Mouse (Mus musculus) neural tube, embryonic 15.5 days (tissue): ENCODE results near the gene Lrrc1. TPM values are rescaled to one million over a fixed set of nuclear protein-coding genes. Genes with fewer than 3 reads are reported as not detected.
A peak's percentile ranks its signal among the peaks of the same experiment; 100 is the strongest.

Experiments used
- ATAC-seq: fragments of 200-750 bp; cut with Nextera tagmentation; 2 replicates; pipeline ENCODE4 v1.8.0; 2017; ENCODE audit warnings: mild to moderate bottlenecking, moderate TSS enrichment, moderate library complexity; ENCODE audit not compliant: low FRiP score
- H3K27ac ChIP-seq: fragments of 300-500 bp; sonication (generic); replicated peaks from 2 replicates; pipeline ENCODE4 v1.5.1; 2015; ENCODE audit warnings: mild to moderate bottlenecking, inconsistent platforms
- H3K27me3 ChIP-seq: fragments of 300-500 bp; sonication (generic); replicated peaks from 2 replicates; pipeline ENCODE4 v1.6.1; 2015; ENCODE audit warnings: inconsistent platforms
- H3K36me3 ChIP-seq: fragments of 300-500 bp; sonication (generic); 2 replicates; pipeline ENCODE4 v1.6.1; 2015; ENCODE audit warnings: inconsistent platforms
- H3K4me1 ChIP-seq: fragments of 300-500 bp; sonication (generic); 2 replicates; pipeline ENCODE4 v1.6.1; 2015; ENCODE audit warnings: inconsistent platforms
- H3K4me2 ChIP-seq: fragments of 300-500 bp; sonication (generic); 2 replicates; pipeline ENCODE4 v1.6.1; 2015; ENCODE audit warnings: inconsistent platforms, mild to moderate bottlenecking, moderate library complexity
- H3K4me3 ChIP-seq: fragments of 300-500 bp; sonication (generic); replicated peaks from 2 replicates; pipeline ENCODE4 v1.5.1; 2015; ENCODE audit warnings: mild to moderate bottlenecking, inconsistent platforms
- H3K9ac ChIP-seq: fragments of 300-500 bp; sonication (generic); replicated peaks from 2 replicates; pipeline ENCODE4 v1.6.1; 2015; ENCODE audit warnings: mild to moderate bottlenecking, inconsistent platforms
- H3K9me3 ChIP-seq: fragments of 300-500 bp; sonication (generic); replicated peaks from 2 replicates; pipeline ENCODE4 v1.6.1; 2016; ENCODE audit warnings: inconsistent platforms
- WGBS: fragments of 180-500 bp; shearing (Covaris S2); methylation state at CpG from one replicate; pipeline ENCODE4 v1.1.7; 2015; ENCODE audit warnings: mixed read lengths; 5-methylcytosine and 5-hydroxymethylcytosine counted together
- microRNA-seq: library from miRNA; unstranded; fragments of <30 nt; microRNA quantifications from one replicate; pipeline ENCODE4, GENCODE M21; 2017
- polyA plus RNA-seq: library from polyadenylated mRNA; unstranded; fragments of >200 nt; fragmentation: Nextera tagmentation; extraction: Ambion mirVana; gene quantifications from 2 replicates; pipeline ENCODE4 v1.2.1, GENCODE M21; 2015

Lrrc1 gene
- polyA plus RNA-seq, 1 experiment from 2014 or later: 4.8 TPM

DNA sequence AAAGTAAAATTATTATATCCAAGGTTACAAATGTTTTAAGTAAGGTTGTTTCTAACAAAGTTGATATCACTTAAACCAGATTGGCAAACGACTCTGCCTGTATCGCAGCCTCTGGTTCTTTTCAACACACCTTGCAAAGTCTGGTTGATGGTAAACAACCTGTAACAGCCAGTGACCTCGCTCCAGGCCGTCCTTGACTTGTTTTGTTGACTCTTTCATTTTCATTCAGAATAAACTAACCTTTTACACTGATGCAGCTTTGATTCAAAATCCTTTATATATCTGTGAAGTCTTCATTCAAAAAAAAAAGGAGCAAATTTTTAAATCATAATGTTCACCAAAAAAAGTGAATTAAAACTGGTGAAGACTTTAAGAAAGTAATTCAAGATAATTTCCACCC is 147.6 kb downstream of the Lrrc1 start:
- no peak overlapping the region for H3K9ac ChIP-seq
- WGBS: 83% methylated on average over 4 of the region's 4 CpGs
- no peaks in the 10 kb centered on the region for H3K36me3 ChIP-seq
- H3K9me3 ChIP-seq: no peaks in the 10 kb centered on the region
- no peak overlapping the region for H3K4me3 ChIP-seq
- no peaks in the 10 kb centered on the region for H3K4me1 ChIP-seq
- no peak overlapping the region for H3K4me2 ChIP-seq
- no peaks in the 10 kb centered on the region for H3K27me3 ChIP-seq
- no peak for ATAC-seq
- no peak overlapping the region for H3K27ac ChIP-seq

DNA sequence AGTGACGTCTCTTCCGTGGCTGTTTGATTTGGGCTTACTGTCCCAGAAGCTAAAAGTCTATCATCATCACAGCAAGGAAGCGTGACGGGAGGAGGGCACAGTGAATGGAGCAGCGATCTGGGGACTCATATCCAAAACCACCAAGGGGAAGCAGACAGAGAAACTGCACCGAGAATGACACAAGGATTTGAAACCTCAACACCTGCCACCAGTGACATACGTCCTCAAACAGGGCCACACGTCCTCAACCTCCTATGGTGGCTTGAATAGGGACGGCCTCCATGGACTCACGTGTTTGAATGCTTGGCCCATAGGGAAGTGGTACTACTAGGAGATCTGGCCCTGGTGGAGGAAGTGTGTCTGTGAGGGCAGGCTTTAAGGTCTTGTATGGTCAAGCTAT is 153.4 kb downstream of the Lrrc1 start:
- ATAC-seq: no peak
- 87% methylated on average over 10 of the region's 10 CpGs for WGBS
- no peak overlapping the region for H3K9ac ChIP-seq
- no peaks in the 10 kb centered on the region for H3K36me3 ChIP-seq
- no peaks in the 10 kb centered on the region for H3K4me1 ChIP-seq
- H3K4me2 ChIP-seq: no peak overlapping the region
- H3K4me3 ChIP-seq: no peak overlapping the region
- no peak overlapping the region for H3K27ac ChIP-seq
- H3K9me3 ChIP-seq: no peaks in the 10 kb centered on the region
- no peaks in the 10 kb centered on the region for H3K27me3 ChIP-seq

DNA sequence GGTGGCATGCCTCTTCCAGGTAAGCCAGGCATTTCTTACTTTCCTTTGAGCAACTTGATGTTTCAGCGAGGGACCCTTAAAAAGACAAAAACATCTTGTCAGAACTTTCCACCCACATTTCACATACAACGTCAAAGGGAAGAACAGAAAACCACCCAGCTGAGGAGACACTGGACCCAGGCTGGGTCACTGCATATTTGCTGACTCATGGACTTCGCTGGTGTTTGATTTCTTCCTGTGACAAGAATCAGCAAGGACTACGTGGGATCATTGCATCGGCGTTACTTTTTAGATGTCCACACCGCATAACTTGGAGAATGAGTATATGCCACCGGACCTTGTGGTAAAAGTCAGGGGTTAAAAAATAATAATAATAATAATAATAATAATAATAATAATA is 155.7 kb downstream of the Lrrc1 start:
- Histone ChIP-seq H3K27ac (no peak overlapping the region), H3K27me3 (no peaks in the 10 kb centered on the region), H3K9ac (no peak overlapping the region), H3K4me3 (no peak overlapping the region), H3K9me3 (no peaks in the 10 kb centered on the region), H3K4me2 (no peak overlapping the region), H3K4me1 (0 out of 2 replicates have a peak, but pooled peaks cover 6% of the 10 kb centered on the region), H3K36me3 (no peaks in the 10 kb centered on the region)
- 95% methylated on average over 8 of the region's 8 CpGs for WGBS
- ATAC-seq: no peak

DNA sequence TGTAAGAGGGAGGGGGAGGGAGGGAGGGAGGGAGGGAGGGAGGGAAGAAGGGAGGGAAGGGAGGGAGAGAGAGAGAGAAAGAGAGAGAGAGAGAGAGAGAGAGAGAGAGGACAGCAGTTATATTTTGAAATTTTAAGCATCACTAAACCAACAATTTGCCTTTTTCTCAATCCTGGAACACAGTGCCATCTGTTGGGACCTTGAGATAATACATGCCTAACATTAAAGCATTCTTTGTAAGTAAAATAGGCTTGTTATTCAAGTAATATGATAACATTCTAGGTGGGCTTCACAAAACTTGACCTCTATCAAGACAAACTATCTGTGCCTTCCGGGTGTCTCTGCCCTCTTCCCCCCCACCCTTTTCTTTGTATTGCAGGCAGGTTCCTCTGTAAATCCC is 157.9 kb downstream of the Lrrc1 start:
- Histone ChIP-seq H3K4me2 (no peak overlapping the region), H3K36me3 (no peaks in the 10 kb centered on the region), H3K4me1 (0 out of 2 replicates have a peak, but pooled peaks cover 6% of the 10 kb centered on the region), H3K9ac (no peak overlapping the region), H3K27ac (no peak overlapping the region), H3K4me3 (no peak overlapping the region), H3K9me3 (no peaks in the 10 kb centered on the region), H3K27me3 (no peaks in the 10 kb centered on the region)
- ATAC-seq: no peak
- 59% methylated on average over 1 of the region's 1 CpGs for WGBS

DNA sequence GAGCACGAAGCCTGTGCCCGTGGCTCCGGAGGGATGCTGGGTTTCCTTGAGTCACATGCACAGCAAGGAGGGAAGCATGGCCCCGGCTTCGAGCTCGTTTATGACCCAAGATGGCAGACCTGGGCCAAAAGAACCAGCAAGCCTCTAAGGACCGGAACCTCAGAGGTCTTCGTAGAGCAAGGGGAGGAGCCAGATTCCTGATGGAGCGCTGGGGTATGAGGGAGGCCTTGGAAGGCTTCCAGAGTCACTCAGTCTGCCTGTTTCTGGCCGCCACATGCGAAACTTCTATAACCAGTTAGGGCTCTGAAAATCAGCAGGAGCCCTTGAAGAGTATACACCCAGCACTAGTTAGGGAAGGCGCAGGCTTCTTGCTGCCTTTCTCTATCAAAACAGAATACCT is 159.1 kb downstream of the Lrrc1 start:
- Histone ChIP-seq H3K9ac (no peak overlapping the region), H3K9me3 (no peaks in the 10 kb centered on the region), H3K4me1 (0 out of 2 replicates have a peak, but pooled peaks cover 6% of the 10 kb centered on the region), H3K4me2 (peak overlapping the region; percentile 22; the same call in 1 of the 2 replicates), H3K36me3 (no peaks in the 10 kb centered on the region), H3K27ac (no peak overlapping the region), H3K27me3 (0 out of 2 replicates have a peak, but pooled peaks cover 2% of the 10 kb centered on the region), H3K4me3 (no peak overlapping the region)
- WGBS: 72% methylated on average over 12 of the region's 12 CpGs
- no peak for ATAC-seq

DNA sequence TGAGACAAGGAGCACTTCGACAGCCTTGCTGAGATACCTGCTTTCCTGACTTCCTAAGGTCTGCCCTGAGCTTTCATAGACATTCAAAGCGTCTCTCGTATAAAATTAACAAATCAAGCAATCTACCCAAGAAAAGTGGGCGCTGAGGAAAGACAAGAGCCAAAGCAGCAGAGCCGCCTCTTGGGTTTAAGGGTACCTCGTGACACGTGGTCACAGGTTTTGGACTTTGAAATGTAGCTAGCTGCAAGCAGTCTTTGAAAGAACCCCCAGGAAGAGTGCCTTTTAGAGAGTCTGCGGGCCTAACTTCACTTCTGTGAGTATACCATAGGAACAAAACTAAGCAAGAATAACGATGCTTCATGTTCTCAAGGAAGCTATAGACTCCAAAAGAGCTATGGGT is 160.0 kb downstream of the Lrrc1 start:
- H3K9me3 ChIP-seq: no peaks in the 10 kb centered on the region
- 92% methylated on average over 9 of the region's 9 CpGs for WGBS
- no peak overlapping the region for H3K27ac ChIP-seq
- H3K4me1 ChIP-seq: 0 out of 2 replicates have a peak, but pooled peaks cover 6% of the 10 kb centered on the region
- H3K4me3 ChIP-seq: no peak overlapping the region
- H3K9ac ChIP-seq: no peak overlapping the region
- no peaks in the 10 kb centered on the region for H3K36me3 ChIP-seq
- H3K4me2 ChIP-seq: no peak overlapping the region
- H3K27me3 ChIP-seq: 0 out of 2 replicates have a peak, but pooled peaks cover 2% of the 10 kb centered on the region
- no peak for ATAC-seq

DNA sequence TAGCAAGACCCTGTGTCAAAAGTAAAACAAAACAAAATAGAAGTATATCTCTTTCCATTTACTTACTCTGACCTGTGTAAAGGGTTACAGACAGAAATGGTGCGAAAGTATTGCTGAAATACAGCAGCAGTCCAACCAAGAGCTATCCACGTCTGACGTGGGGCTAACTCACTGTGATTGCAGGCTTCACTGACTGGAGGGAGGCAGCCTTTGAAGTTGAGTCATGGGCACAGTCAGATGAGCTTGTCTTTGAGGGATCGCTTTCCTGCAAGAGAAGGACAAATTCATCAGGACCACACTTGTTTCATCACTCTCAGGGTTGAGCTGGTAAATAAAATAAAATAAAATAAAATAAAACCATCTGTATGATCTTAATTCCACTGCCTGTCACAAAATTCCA is 160.7 kb downstream of the Lrrc1 start:
- H3K4me3 ChIP-seq: no peak overlapping the region
- WGBS: 82% methylated on average over 4 of the region's 4 CpGs

DNA sequence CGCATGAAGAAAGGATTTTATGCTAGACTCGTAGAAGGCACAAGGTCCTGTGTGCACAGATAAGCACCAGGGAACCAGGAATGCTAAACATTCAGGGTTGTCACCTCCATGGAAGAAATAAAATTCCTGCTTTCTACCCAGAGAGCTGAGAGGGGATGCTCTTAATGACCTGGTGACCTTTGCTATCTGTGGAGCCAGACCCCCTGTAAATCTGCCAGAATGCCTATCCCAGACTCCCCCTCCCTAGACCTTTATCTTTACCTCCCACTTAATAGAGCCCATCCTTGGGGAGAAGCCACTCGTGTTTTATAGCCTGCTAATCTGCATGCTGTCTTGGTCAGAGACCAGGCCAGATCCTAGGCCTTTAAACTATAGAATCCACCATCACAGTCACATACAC is 162.2 kb downstream of the Lrrc1 start:
- no peak overlapping the region for H3K4me3 ChIP-seq
- 52% methylated on average over 3 of the region's 3 CpGs for WGBS
- no peaks in the 10 kb centered on the region for H3K9me3 ChIP-seq
- H3K36me3 ChIP-seq: no peaks in the 10 kb centered on the region
- H3K27me3 ChIP-seq: 0 out of 2 replicates have a peak, but pooled peaks cover 2% of the 10 kb centered on the region
- no peak overlapping the region for H3K4me2 ChIP-seq
- 0 out of 2 replicates have a peak, but pooled peaks cover 6% of the 10 kb centered on the region for H3K4me1 ChIP-seq
- no peak for ATAC-seq
- no peak overlapping the region for H3K9ac ChIP-seq
- no peak overlapping the region for H3K27ac ChIP-seq

More for the DNA sequence above, 160.7 kb downstream of the Lrrc1 start:
- no peak for ATAC-seq
- Histone ChIP-seq H3K27ac (no peak overlapping the region), H3K9me3 (no peaks in the 10 kb centered on the region), H3K36me3 (no peaks in the 10 kb centered on the region), H3K9ac (no peak overlapping the region), H3K4me2 (no peak overlapping the region), H3K4me1 (0 out of 2 replicates have a peak, but pooled peaks cover 6% of the 10 kb centered on the region), H3K27me3 (0 out of 2 replicates have a peak, but pooled peaks cover 2% of the 10 kb centered on the region)

DNA sequence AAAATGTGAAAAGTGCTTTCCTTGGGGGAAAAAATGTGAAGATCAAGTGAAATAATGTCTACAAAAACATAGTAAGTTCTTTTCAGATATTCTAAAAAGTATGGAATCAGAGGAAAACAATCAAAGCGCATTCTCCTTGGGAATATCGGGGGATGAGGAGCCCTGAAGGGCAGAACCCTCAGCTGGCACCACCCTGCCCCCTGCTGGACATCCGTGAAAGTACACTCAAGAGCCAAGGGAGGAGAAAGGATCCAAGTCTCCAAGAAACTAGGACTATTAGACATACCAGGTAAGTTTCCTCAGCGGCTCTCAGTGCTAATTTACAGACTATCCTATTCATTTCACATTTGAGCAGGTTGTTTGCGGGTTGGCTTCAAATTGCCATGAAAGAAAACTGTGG is 163.1 kb downstream of the Lrrc1 start:
- Histone ChIP-seq H3K36me3 (no peaks in the 10 kb centered on the region), H3K4me3 (no peak overlapping the region), H3K27me3 (0 out of 2 replicates have a peak, but pooled peaks cover 2% of the 10 kb centered on the region), H3K9ac (no peak overlapping the region), H3K27ac (no peak overlapping the region), H3K4me1 (0 out of 2 replicates have a peak, but pooled peaks cover 6% of the 10 kb centered on the region), H3K9me3 (no peaks in the 10 kb centered on the region), H3K4me2 (no peak overlapping the region)
- no peak for ATAC-seq
- WGBS: 17% methylated on average over 5 of the region's 5 CpGs

Small RNA genes lying within 50 kb of the gene (microRNA-seq; reads per million reads assigned to microRNA genes)
- not detected for gene Gm25250

Other genes starting within 250 kb of the Lrrc1 start
- 1.4 and 1.8 TPM in 2 replicates for gene Mlip, start 191.9 kb downstream of the Lrrc1 start, polyA plus RNA-seq
- 1.0 and 1.2 TPM in 2 replicates for gene Klhl31, start 91.6 kb upstream of the Lrrc1 start, polyA plus RNA-seq
- 15.2 and 17.2 TPM in 2 replicates for gene Gclc, start 209.7 kb upstream of the Lrrc1 start, polyA plus RNA-seq